Mouse (Mus musculus) kidney, adult 2 months (tissue): ENCODE results near the gene Usp49.

Source experiments
- CTCF ChIP-seq: fragments of 200-500 bp; conservative IDR thresholded peaks from 2 replicates; pipeline ENCODE4 v1.5.1; 2011; ENCODE audit warnings: low read depth, mild to moderate bottlenecking, control low read depth, low read length, moderate library complexity, mixed read lengths; ENCODE audit not compliant: insufficient read depth, insufficient read length
- POLR2A ChIP-seq: fragments of 200-500 bp; IDR thresholded peaks from one replicate; pipeline ENCODE4 v1.6.1; 2011; ENCODE audit warnings: low read depth, low read length, control low read depth

DNA sequence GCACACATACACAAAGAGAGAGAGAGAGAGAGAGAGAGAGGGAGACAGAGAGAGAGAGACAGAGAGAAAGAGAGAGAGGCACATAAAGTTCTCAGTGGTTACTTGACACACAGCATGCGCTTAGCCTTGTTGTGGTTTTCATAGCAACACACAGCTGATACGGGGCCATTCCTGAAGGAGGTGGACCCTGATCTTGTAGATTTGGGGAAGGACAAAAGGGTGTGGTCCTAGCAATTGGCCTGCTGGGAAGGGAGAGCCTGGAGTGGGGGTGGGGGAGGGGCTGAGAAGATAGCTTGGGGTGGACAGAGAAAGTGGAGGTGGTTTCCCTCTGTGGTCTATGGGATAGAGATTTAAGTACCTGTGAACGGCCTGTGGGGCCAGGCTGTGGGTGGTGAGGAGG is 79.5 kb downstream of the Usp49 start:
- TF ChIP-seq POLR2A: no peak
- no peak for TF ChIP-seq CTCF
